Mouse (Mus musculus): ENCODE data around the gene Sult2b1.

- no peak for TF ChIP-seq CTCF (IDR thresholded peaks at IDR 0.05; ENCODE audit: borderline replicate concordance, extremely low read depth, insufficient read depth, insufficient read length)
- no peak for TF ChIP-seq POLR2A (IDR thresholded peaks at IDR 0.05; ENCODE audit: borderline replicate concordance, extremely low read depth, insufficient read depth, insufficient read length, poor library complexity, severe bottlenecking)
Measured at GRCm38 (mm10) chr7:45808471-45808870, 24.0 kb upstream of the Sult2b1 start.
